Mouse (Mus musculus) midbrain, embryonic 11.5 days (tissue): ENCODE data around the gene Tmem117. TPM values are rescaled to one million over a fixed set of nuclear protein-coding genes. Genes with fewer than 3 reads are reported as not detected.

Experiments used
- ATAC-seq: fragments of 200-750 bp; cut with Nextera tagmentation; 2 replicates; pipeline ENCODE4 v1.8.0; 2017; ENCODE audit warnings: moderate TSS enrichment, moderate library complexity; ENCODE audit not compliant: low FRiP score
- DNase-seq: peaks from one replicate; pipeline ENCODE4 v3.0.0; 2015; ENCODE audit warnings: low spot score; ENCODE audit errors: missing footprints
- H3K27ac ChIP-seq: fragments of 300-500 bp; sonication (generic); 2 replicates; pipeline ENCODE4 v1.5.1; 2014; ENCODE audit warnings: low read depth, low read length
- H3K27me3 ChIP-seq: fragments of 300-500 bp; sonication (generic); 2 replicates; pipeline ENCODE4 v1.6.1; 2014; ENCODE audit warnings: mild to moderate bottlenecking, low read length, moderate library complexity, mixed read lengths; ENCODE audit not compliant: control insufficient read depth, insufficient read depth
- H3K36me3 ChIP-seq: fragments of 300-500 bp; sonication (generic); 2 replicates; pipeline ENCODE4 v1.6.1; 2014; ENCODE audit warnings: mild to moderate bottlenecking, low read length, moderate library complexity, mixed read lengths; ENCODE audit not compliant: control insufficient read depth, insufficient read depth
- H3K4me1 ChIP-seq: fragments of 300-500 bp; sonication (generic); 2 replicates; pipeline ENCODE4 v1.6.1; 2014; ENCODE audit warnings: low read length; ENCODE audit not compliant: control insufficient read depth, insufficient read depth
- H3K4me2 ChIP-seq: fragments of 300-500 bp; sonication (generic); 2 replicates; pipeline ENCODE4 v1.6.1; 2014; ENCODE audit warnings: mild to moderate bottlenecking, moderate library complexity
- H3K4me3 ChIP-seq: fragments of 300-500 bp; sonication (generic); 2 replicates; pipeline ENCODE4 v1.5.1; 2014; ENCODE audit warnings: low read depth, low read length
- H3K9ac ChIP-seq: fragments of 300-500 bp; sonication (generic); 2 replicates; pipeline ENCODE4 v1.6.1; 2014; ENCODE audit warnings: low read length
- H3K9me3 ChIP-seq: fragments of 300-500 bp; sonication (generic); 2 replicates; pipeline ENCODE4 v1.6.1; 2016; ENCODE audit warnings: low read length; ENCODE audit not compliant: control insufficient read depth
- WGBS: fragments of 180-500 bp; shearing (Covaris S2); extraction: QIAGEN DNeasy Blood & Tissue Kit; methylation state at CpG from one replicate; pipeline ENCODE4 v1.1.7; 2014; 5-methylcytosine and 5-hydroxymethylcytosine counted together
- polyA plus RNA-seq: library from polyadenylated mRNA; unstranded; fragments of >200 nt; fragmentation: Nextera tagmentation; extraction: Ambion mirVana; gene quantifications from 2 replicates; pipeline ENCODE4 v1.2.1, GENCODE M21; 2014

Tmem117 gene
- polyA plus RNA-seq, 1 experiment from 2014 or later = 1.7 TPM

DNA sequence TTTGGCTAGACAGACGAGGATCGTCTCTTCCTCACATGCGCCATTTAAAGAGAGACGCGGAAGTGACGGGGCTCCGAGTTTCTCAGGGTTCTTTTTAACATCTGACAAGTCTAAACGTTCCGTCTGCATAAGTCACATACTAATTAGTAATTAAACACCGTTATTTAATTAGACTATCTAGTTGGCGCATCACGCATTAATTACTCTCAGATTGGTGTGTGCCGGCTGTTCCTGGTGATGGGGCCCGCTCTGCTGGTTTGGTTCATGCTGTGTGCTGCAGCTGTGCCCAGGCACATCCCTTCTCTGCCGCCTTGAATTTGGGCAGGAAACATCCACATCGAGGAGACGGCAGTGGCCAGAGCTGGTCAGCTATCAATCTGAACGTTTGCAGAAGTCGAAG, 142.7 kb downstream of the Tmem117 start:
- Histone ChIP-seq H3K9me3 (no peaks in the 10 kb centered on the region), H3K9ac (no peak overlapping the region), H3K4me3 (no peak overlapping the region), H3K27me3 (no peaks in the 10 kb centered on the region), H3K27ac (no peak overlapping the region), H3K4me1 (no peaks in the 10 kb centered on the region), H3K4me2 (no peak overlapping the region), H3K36me3 (no peaks in the 10 kb centered on the region)
- DNase-seq (peak; percentile 75), ATAC-seq (no peak)
- WGBS = 96% methylated on average over 19 of the region's 19 CpGs

DNA sequence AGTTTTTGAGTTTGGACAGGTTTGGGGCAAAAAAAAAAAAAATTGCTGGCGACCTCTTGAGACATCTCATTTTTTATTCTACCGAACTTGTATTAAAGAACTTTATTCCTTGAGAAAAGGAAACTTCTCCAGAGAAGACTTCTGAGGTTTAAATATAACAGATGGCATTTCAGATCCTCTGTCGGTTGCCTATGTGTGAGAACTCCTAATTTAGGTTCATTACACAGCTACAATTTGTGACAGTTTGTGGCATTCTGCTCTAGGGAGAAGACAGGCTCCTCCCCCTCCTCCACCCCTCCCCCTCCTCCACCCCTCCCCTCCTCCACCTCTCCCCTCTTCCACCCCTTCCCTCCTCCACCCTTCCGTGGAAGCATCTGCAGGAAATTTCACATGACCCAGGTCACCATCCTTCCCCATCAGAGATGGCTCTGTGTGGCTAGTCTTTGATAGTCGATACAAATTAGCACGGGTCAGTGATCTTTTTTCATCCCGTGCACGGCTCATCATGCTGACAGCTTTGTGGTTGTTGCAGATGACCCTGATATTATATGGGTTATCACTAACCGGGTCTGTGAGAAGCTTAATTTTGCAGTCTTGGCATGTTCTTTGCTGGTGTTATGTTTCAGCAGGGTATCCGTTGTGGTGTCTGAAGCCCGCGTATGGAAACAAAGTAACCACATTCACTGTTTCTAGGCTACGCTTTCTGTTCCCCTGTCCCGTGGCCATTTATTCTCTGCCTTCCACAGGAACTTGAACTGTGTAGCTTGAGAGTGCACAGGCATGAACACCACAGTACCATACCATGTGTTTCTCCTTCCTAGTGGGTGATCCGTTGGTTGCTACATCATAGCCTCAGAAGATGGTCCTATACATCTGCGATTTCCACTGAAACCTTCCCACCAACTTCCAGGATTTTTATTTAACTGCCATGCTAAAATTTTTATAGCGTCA, 147.4 kb downstream of the Tmem117 start:
- DNase-seq (peak; percentile 87), ATAC-seq (peak; percentile 72)
- Histone ChIP-seq H3K27me3 (no peaks in the 10 kb centered on the region), H3K9me3 (no peaks in the 10 kb centered on the region), H3K27ac (no peak overlapping the region), H3K36me3 (no peaks in the 10 kb centered on the region), H3K4me1 (no peaks in the 10 kb centered on the region), H3K9ac (no peak overlapping the region), H3K4me3 (no peak overlapping the region), H3K4me2 (no peak overlapping the region)
- WGBS = 70% methylated on average over 17 of the region's 17 CpGs

DNA sequence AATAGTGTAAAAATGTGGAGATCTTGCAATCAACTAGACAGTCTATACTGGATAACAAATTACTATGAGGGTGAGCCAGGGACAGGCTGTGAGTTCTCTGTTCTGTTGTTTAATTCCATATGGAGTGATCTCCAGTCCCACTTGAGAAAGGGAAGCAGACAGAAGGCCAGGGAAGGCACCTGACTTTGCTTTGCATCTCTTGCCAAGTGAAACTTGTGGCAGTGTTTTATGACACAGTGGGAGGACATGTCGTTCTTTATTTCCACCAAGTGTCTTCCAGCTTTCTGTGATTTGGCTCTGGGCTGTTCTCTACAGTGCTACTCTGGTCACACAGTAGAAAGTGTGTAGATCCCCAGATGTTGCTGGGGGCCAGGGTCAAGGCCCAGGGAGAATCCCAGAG, 152.5 kb downstream of the Tmem117 start:
- Histone ChIP-seq H3K27ac (no peak overlapping the region), H3K4me3 (no peak overlapping the region), H3K4me2 (no peak overlapping the region), H3K27me3 (no peaks in the 10 kb centered on the region), H3K4me1 (no peaks in the 10 kb centered on the region), H3K36me3 (no peaks in the 10 kb centered on the region), H3K9me3 (no peaks in the 10 kb centered on the region), H3K9ac (no peak overlapping the region)
- DNase-seq (peak; percentile 31), ATAC-seq (no peak)
- 92% methylated on average over 1 of the region's 1 CpGs for WGBS

DNA sequence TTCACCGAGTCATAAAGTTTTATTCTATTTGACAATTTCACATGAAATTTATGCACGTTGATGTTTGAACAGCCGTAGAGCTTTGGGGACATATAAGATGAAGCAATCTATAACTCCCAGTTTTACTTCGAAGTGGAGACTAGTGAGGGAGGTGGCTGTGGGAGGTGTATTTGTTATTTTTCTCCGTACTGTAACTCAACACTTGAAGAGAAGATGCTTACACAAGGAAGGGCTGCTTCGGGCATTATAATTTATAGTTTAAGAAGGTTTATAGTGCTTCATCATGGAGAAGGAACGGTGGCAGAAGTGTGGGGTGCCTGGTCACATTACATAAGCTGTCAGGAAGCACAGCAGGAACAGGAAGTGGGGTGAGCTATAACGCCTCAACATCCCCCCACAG, 164.4 kb downstream of the Tmem117 start:
- Histone ChIP-seq H3K36me3 (no peaks in the 10 kb centered on the region), H3K27me3 (no peaks in the 10 kb centered on the region), H3K9me3 (no peaks in the 10 kb centered on the region), H3K27ac (no peak overlapping the region), H3K4me2 (no peak overlapping the region), H3K9ac (no peak overlapping the region), H3K4me3 (no peak overlapping the region), H3K4me1 (peaks cover 3% of the 10 kb centered on the region; the same call in 1 of the 2 replicates)
- 89% methylated on average over 8 of the region's 8 CpGs for WGBS
- peak; percentile 19 for DNase-seq
- no peak for ATAC-seq

DNA sequence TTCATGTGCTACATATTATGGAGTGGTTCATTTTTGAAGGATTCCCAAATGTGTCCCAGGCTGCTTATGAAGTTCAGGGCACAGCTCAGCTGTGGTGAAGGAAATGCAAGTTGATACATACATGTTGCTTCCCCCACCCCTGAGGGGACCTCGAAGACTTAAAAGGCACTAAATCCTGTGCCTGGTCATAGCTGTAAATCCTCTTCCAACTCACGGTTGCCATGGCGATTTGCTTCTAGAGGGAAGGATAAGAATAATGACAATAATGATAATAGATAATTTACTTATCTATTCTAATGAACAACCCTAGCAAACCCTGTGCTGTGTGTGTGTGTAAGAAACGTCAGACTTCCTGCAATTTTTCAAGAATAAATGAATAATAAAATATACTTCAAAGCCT, 166.5 kb downstream of the Tmem117 start:
- Histone ChIP-seq H3K36me3 (no peaks in the 10 kb centered on the region), H3K27me3 (no peaks in the 10 kb centered on the region), H3K4me3 (no peak overlapping the region), H3K9ac (no peak overlapping the region), H3K4me1 (peaks cover 3% of the 10 kb centered on the region; the same call in 1 of the 2 replicates), H3K9me3 (no peaks in the 10 kb centered on the region), H3K4me2 (no peak overlapping the region), H3K27ac (no peak overlapping the region)
- ATAC-seq (no peak), DNase-seq (peak; percentile 81)
- WGBS = 65% methylated on average over 4 of the region's 4 CpGs

DNA sequence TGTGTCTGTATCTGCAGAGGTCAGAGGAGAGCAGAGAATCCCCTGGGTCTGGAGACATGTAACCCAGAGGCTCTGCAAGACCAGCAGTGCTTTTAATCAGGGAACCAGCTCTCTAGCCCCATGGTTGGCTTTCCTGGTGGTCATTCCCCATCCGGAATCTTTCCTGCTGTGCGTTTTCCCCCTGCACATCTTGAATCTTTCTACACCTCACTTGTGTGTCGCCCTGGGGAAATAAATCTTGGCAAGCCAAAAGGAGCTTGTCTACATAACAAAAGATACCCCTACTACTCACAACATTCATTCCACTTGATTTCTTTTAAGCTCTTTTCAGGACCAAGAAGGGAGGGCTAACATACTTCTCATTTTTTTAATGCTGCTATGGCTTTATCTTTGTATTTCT, 169.2 kb downstream of the Tmem117 start:
- Histone ChIP-seq H3K4me3 (no peak overlapping the region), H3K36me3 (no peaks in the 10 kb centered on the region), H3K4me1 (peaks cover 3% of the 10 kb centered on the region; the same call in 1 of the 2 replicates), H3K9ac (no peak overlapping the region), H3K9me3 (no peaks in the 10 kb centered on the region), H3K4me2 (no peak overlapping the region), H3K27me3 (no peaks in the 10 kb centered on the region), H3K27ac (no peak overlapping the region)
- DNase-seq (peak; percentile 70), ATAC-seq (no peak)
- WGBS = 30% methylated on average over 3 of the region's 3 CpGs

DNA sequence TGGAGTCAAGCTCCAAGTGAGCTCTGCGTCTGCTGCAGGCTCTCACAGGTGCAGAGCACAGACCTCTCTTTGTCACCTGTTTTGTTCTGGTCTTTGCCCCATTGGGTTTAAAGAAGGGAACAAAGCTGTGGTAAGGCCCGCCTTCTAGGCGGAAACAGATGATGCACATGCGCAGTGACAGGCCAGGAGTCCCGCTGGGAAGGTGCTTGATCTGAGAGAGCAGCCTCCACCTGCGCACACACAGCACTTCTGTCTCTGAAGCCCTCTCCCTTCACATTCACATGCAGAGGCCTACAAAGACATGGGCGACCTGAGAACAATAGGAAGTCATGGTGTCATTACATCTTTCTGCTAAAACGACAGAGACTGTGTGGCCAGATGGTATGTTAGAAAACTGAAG, 172.4 kb downstream of the Tmem117 start:
- no peaks in the 10 kb centered on the region for H3K36me3 ChIP-seq
- H3K4me3 ChIP-seq = no peak overlapping the region
- peak; percentile 51 for DNase-seq
- H3K4me2 ChIP-seq = no peak overlapping the region
- H3K27ac ChIP-seq = no peak overlapping the region
- H3K9ac ChIP-seq = no peak overlapping the region
- no peak for ATAC-seq
- H3K4me1 ChIP-seq = no peaks in the 10 kb centered on the region; the same call in 1 of the 2 replicates
- 71% methylated on average over 8 of the region's 8 CpGs for WGBS
- H3K27me3 ChIP-seq = no peaks in the 10 kb centered on the region
- H3K9me3 ChIP-seq = no peaks in the 10 kb centered on the region

DNA sequence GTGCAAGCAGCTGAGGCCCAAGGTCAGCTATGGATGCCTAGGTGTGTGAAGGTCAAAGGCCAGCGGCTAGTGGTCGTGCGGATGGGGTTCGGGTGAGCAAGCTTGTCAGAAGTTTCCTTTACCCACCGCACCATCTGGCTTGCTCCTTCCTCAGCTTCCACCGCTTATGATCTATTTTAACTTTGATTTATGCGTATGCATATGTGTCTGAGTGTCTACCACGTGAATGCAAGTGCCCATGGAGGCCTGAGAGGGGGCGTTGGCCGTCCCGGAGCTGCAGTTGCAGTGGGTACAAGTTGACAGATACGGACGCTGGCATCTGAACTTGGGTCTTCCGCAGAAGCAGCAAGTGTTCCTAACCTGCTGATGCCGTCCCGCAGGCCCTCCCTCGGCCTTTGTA, 173.8 kb downstream of the Tmem117 start:
- H3K36me3 ChIP-seq = no peaks in the 10 kb centered on the region
- H3K27me3 ChIP-seq = no peaks in the 10 kb centered on the region
- WGBS = 87% methylated on average over 17 of the region's 17 CpGs
- H3K4me3 ChIP-seq = no peak overlapping the region
- no peaks in the 10 kb centered on the region for H3K9me3 ChIP-seq
- no peak overlapping the region for H3K27ac ChIP-seq
- DNase-seq (peak; percentile 65), ATAC-seq (no peak)
- no peak overlapping the region for H3K9ac ChIP-seq
- H3K4me2 ChIP-seq = no peak overlapping the region
- no peaks in the 10 kb centered on the region; the same call in 1 of the 2 replicates for H3K4me1 ChIP-seq

DNA sequence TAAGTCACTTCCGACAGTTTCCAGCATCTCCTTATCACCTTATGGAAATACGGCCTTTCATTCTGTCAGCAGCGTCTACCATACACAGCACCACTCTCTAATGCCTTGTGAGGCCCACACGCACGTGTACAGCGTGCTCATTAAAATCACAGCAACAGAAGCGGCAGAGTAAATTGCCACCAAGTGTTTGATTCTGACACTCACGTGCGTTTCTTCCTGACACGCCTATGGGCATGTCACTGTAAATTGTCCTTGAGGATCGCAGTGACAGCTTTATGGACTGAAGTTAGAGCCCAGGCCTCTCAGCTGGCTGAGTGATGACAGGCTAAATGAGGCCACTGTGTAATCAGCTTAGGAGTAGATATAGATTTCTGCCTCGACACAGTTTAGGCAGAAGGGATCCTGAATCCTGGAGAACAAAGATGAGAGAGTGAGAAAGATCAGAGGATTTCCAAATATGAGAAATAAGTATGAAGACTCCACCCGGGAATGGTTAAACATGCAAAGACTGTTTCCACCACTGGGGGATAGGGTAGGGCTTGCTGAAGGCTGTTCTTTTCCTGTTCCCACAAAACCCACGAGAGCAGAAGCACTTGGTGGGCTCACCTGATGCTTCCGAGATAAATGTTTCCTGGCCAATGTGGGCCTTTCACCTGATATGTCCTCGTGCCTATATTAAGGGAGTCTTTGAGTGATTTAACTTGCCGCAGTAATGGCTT, 174.8 kb downstream of the Tmem117 start:
- 82% methylated on average over 17 of the region's 17 CpGs for WGBS
- Histone ChIP-seq H3K4me2 (no peak overlapping the region), H3K9me3 (no peaks in the 10 kb centered on the region), H3K27me3 (no peaks in the 10 kb centered on the region), H3K4me3 (no peak overlapping the region), H3K36me3 (no peaks in the 10 kb centered on the region), H3K4me1 (no peaks in the 10 kb centered on the region), H3K9ac (no peak overlapping the region), H3K27ac (no peak overlapping the region)
- no peak for ATAC-seq
- DNase-seq = peak; percentile 53
